ENCODE assay signal across 11 mouse cellular contexts in genomic region chr3:63904157-63904556, GRCm38 (mm10). TPM values are rescaled to one million over a fixed set of nuclear protein-coding genes. Genes with fewer than 3 reads are reported as not detected.
"Had no signal": no experiment of that assay in that cellular context is flagged by ENCODE, and none has a peak within 500 bp of the region (broad histone marks: within the 10 kb centered on the region; RNA-seq: fewer than 3 reads in every experiment).

No protein-coding gene starts in this region.

- H3K4me3 ChIP-seq: limb, embryonic 13.5 days; neural tube, embryonic 13.5 days had no signal

- ATAC-seq: midbrain, embryonic 16.5 days had no signal

- H3K27ac ChIP-seq: hindbrain, embryonic 14.5 days; limb, embryonic 13.5 days; liver, embryonic 14.5 days; neural tube, embryonic 13.5 days had no signal

- H3K27me3 ChIP-seq: neural tube, embryonic 13.5 days had no signal

- H3K9me3 ChIP-seq: limb, embryonic 13.5 days; neural tube, embryonic 13.5 days had no signal

- H3K4me2 ChIP-seq: hindbrain, embryonic 14.5 days; limb, embryonic 13.5 days; neural tube, embryonic 13.5 days had no signal

- DNase-seq: left cerebral cortex, postnatal 4 days; lung, adult 18-20 months; right cerebral cortex, postnatal 14 days; thymus, adult 2 months; thymus, postnatal 25 days had no signal

- H3K36me3 ChIP-seq: limb, embryonic 13.5 days; neural tube, embryonic 13.5 days had no signal

- H3K9ac ChIP-seq: hindbrain, embryonic 14.5 days; limb, embryonic 13.5 days; liver, embryonic 14.5 days; neural tube, embryonic 13.5 days had no signal

RNA-seq across cellular contexts. Expression of gene Plch1, which starts 4.9 kb away (rescaled TPM):
- polyA plus RNA-seq: liver, adult 2 months had no signal
